Mouse (Mus musculus): ENCODE results near the gene Isoc2b.
"Not testable (repeated sequence)": the region's sequence is repeated elsewhere in the genome, so short reads cannot be mapped to it uniquely, and the experiment has no call there.

Isoc2b gene

GRCm38 (mm10) chr7:4835631-4836327 lies 34.3 kb downstream of the Isoc2b start:
- DNase-seq (ENCODE audit: low spot score in 2 of 2) = no peak

GRCm38 (mm10) chr7:4830476-4830875 lies 39.6 kb downstream of the Isoc2b start:
- no peak for DNase-seq (ENCODE audit: low spot score in 2 of 2)

GRCm38 (mm10) chr7:4825365-4825764 lies 44.7 kb downstream of the Isoc2b start:
- no peak for DNase-seq (ENCODE audit: low spot score in 2 of 2)

GRCm38 (mm10) chr7:4822162-4822907 lies 47.7 kb downstream of the Isoc2b start:
- no peak for DNase-seq (ENCODE audit: low spot score in 2 of 2)

GRCm38 (mm10) chr7:4821690-4822089 lies 48.4 kb downstream of the Isoc2b start:
- peak in 1 of 2 experiments; percentile 55 for DNase-seq (ENCODE audit: low spot score in 2 of 2)

- DNase-seq (ENCODE audit: low spot score in 2 of 2) = not testable (repeated sequence)
Observed at GRCm38 (mm10) chr7:4820925-4821324, 49.1 kb downstream of the Isoc2b start.

GRCm38 (mm10) chr7:4816559-4816958 lies 53.5 kb downstream of the Isoc2b start:
- DNase-seq (ENCODE audit: low spot score in 2 of 2) = no peak

GRCm38 (mm10) chr7:4813105-4813791 lies 56.8 kb downstream of the Isoc2b start:
- DNase-seq (ENCODE audit: low spot score in 2 of 2) = no peak

GRCm38 (mm10) chr7:4812303-4813104 lies 57.6 kb downstream of the Isoc2b start, which contains the start of gene Ube2s:
TSS of gene Ube2s (minus strand) at chr7:4812590.
- DNase-seq (ENCODE audit: low spot score in 2 of 2) = peak; percentile 99

GRCm38 (mm10) chr7:4811842-4812302 lies 58.2 kb downstream of the Isoc2b start:
- no peak for DNase-seq (ENCODE audit: low spot score in 2 of 2)

- DNase-seq (ENCODE audit: low spot score in 2 of 2) = not testable (repeated sequence)
Observed at GRCm38 (mm10) chr7:4811131-4811530, 58.9 kb downstream of the Isoc2b start.

- peak in 1 of 2 experiments; percentile 42 for DNase-seq (ENCODE audit: low spot score in 2 of 2)
Observed at GRCm38 (mm10) chr7:4806716-4807115, 63.3 kb downstream of the Isoc2b start.

- DNase-seq (ENCODE audit: low spot score in 2 of 2) = no peak
Observed at GRCm38 (mm10) chr7:4802247-4802646, 67.8 kb downstream of the Isoc2b start.

- peak in 1 of 2 experiments; percentile 26 for DNase-seq (ENCODE audit: low spot score in 2 of 2)
Observed at GRCm38 (mm10) chr7:4795767-4796433, 74.2 kb downstream of the Isoc2b start.

All from left cerebral cortex, adult 9 months (tissue).